Mouse (Mus musculus): ENCODE results near the gene Borcs7. TPM values are rescaled to one million over a fixed set of nuclear protein-coding genes. Genes with fewer than 3 reads are reported as not detected.

Borcs7 gene
- polyA plus RNA-seq, 1 experiment from 2014 or later = 15.3 TPM

DNA sequence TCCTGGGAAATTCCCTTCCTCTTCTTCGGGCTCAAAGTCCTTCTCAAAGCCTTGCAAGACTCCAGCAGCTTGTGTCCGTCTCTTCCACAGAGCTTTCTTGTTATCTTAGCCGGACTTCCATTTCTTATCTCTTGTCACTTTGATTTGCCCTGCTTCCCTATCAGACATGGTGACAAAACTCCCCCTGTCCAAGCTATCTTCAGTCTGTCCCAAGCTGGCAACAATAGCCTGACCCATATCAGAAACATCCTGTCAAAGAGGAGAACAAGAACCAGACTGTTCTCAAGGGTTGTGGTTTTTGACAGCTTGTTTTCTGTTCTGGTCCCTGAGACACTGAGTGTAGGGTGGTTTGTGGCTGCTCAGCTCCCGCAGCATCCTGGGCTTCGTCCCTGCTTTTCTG is 45.5 kb downstream of the Borcs7 start:
- no peak for ATAC-seq (ENCODE audit: insufficient read depth, low FRiP score)
- H3K4me3 ChIP-seq (replicated peaks; ENCODE audit: low read length) = no peak overlapping the region
- H3K27ac ChIP-seq (ENCODE audit: low read length) = no peak overlapping the region
- no peaks in the 10 kb centered on the region for H3K9me3 ChIP-seq (replicated peaks; ENCODE audit: control insufficient read depth, low read length)
- no peak overlapping the region for H3K9ac ChIP-seq (ENCODE audit: low read length)
- WGBS = 38% methylated on average over 5 of the region's 5 CpGs
- H3K27me3 ChIP-seq (ENCODE audit: control insufficient read depth, insufficient read depth, low read length) = no peaks in the 10 kb centered on the region
- no peak overlapping the region for H3K4me2 ChIP-seq (ENCODE audit: low read depth, low read length)
- no peaks in the 10 kb centered on the region for H3K4me1 ChIP-seq (ENCODE audit: control insufficient read depth, insufficient read depth, low read length)
- H3K36me3 ChIP-seq (ENCODE audit: control insufficient read depth, insufficient read depth, low read length) = no peaks in the 10 kb centered on the region

DNA sequence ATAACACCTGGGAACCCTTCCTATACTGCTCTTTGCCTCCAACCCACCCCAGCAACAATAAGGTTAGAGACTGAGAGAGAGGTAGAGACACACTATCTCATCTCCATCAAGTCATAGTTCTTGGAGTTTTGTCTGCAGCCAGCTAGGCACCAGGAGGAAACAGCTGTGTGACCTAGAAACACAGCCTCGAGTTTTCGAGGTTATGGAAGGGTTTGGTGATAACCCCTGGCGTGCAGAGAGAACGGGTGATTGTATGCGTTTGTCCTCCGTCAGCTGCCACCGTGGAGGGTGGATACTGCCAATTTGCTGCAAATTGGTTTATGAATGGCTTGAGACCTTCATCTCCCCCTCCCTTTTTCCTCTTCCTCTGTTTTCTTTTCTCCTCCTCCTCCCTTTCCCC is 47.4 kb downstream of the Borcs7 start:
- Histone ChIP-seq H3K36me3 (ENCODE audit: control insufficient read depth, insufficient read depth, low read length) (no peaks in the 10 kb centered on the region), H3K27ac (ENCODE audit: low read length) (no peak overlapping the region), H3K27me3 (ENCODE audit: control insufficient read depth, insufficient read depth, low read length) (no peaks in the 10 kb centered on the region), H3K9ac (ENCODE audit: low read length) (no peak overlapping the region), H3K4me1 (ENCODE audit: control insufficient read depth, insufficient read depth, low read length) (no peaks in the 10 kb centered on the region), H3K4me2 (ENCODE audit: low read depth, low read length) (no peak overlapping the region), H3K4me3 (replicated peaks; ENCODE audit: low read length) (no peak overlapping the region), H3K9me3 (replicated peaks; ENCODE audit: control insufficient read depth, low read length) (no peaks in the 10 kb centered on the region)
- 52% methylated on average over 7 of the region's 7 CpGs for WGBS
- no peak for ATAC-seq (ENCODE audit: insufficient read depth, low FRiP score)

DNA sequence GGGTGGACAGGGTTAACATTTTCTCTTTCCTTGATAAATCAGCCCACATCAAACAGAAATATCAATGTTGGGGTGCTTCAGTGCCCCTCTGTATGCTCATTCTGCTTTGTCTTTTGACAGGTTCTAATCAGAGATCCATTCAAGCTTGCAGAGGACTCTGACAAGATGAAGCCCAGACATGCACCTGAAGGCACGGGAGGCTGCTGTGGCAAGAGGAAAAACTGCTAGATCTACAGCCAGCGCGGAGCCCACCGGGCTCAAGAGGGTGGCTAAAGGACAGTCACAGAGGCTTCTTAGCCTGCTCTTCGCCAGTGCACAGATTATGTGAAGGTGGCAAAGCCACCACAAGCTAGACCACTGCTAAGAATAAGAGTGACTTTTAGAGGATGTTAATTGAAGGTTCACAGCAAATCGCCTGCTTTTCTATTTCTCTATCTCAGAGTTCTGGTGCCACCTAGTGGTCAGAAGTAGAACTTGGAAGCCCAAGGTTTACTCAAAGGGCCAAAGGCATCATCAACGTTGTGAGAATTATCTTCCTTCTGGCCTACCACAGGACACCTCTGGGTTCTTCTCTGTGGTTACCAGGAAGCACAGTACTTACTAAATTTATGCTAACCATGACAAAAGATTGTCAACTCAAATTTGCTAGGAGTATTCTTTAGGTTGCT is 50.8 kb downstream of the Borcs7 start:
- Histone ChIP-seq H3K27me3 (ENCODE audit: control insufficient read depth, insufficient read depth, low read length) (no peaks in the 10 kb centered on the region), H3K9me3 (replicated peaks; ENCODE audit: control insufficient read depth, low read length) (no peaks in the 10 kb centered on the region), H3K27ac (ENCODE audit: low read length) (no peak overlapping the region), H3K4me3 (replicated peaks; ENCODE audit: low read length) (no peak overlapping the region), H3K4me1 (ENCODE audit: control insufficient read depth, insufficient read depth, low read length) (no peaks in the 10 kb centered on the region), H3K4me2 (ENCODE audit: low read depth, low read length) (no peak overlapping the region), H3K36me3 (ENCODE audit: control insufficient read depth, insufficient read depth, low read length) (no peaks in the 10 kb centered on the region), H3K9ac (ENCODE audit: low read length) (no peak overlapping the region)
- 57% methylated on average over 7 of the region's 7 CpGs for WGBS
- ATAC-seq (ENCODE audit: insufficient read depth, low FRiP score) = no peak

DNA sequence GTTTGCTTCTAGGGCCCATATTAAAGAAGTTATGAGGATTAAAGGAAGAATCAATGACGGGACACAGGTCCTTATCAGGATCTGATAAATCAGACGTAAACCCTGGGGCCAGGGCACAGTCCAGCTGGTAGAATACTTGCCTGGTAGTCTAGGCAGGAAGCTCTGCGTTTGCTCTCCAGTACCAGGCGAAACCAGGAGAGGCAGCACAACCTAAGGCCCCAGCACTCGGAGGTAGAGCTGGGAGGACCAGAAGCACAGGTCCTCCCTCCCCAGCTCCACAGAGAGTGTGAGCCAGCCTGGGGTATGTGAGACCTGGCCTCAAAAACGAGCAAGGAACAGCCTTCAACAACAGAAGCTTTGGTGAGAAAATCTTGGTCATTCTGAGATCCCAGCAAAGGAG is 51.9 kb downstream of the Borcs7 start:
- 32% methylated on average over 6 of the region's 6 CpGs for WGBS
- ATAC-seq (ENCODE audit: insufficient read depth, low FRiP score) = no peak

DNA sequence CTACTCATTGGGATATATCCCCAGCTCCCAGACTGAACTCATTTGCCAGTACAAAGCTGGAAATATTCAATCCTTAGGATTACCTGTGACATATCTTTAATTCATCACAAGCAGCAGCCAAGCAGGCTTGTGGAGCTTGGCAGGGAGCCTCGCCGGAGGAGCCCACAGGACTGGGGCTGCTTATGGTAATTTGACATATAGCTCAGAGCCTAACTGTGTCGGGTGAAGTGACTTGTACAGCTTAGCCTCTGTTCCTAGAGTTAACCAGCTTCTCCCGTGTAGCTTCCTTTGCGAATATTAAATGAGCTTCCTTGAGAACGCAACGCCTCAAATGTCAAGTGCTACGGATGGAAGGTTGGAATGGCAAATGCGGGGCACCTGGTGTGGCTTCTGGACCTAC is 55.0 kb downstream of the Borcs7 start:
- Histone ChIP-seq H3K27me3 (ENCODE audit: control insufficient read depth, insufficient read depth, low read length) (no peaks in the 10 kb centered on the region), H3K4me3 (replicated peaks; ENCODE audit: low read length) (no peak overlapping the region), H3K9me3 (replicated peaks; ENCODE audit: control insufficient read depth, low read length) (no peaks in the 10 kb centered on the region), H3K36me3 (ENCODE audit: control insufficient read depth, insufficient read depth, low read length) (no peaks in the 10 kb centered on the region), H3K9ac (ENCODE audit: low read length) (no peak overlapping the region), H3K4me2 (ENCODE audit: low read depth, low read length) (no peak overlapping the region), H3K27ac (ENCODE audit: low read length) (no peak overlapping the region), H3K4me1 (ENCODE audit: control insufficient read depth, insufficient read depth, low read length) (no peaks in the 10 kb centered on the region)
- ATAC-seq (ENCODE audit: insufficient read depth, low FRiP score) = no peak
- 59% methylated on average over 9 of the region's 9 CpGs for WGBS

More for the DNA sequence above, 51.9 kb downstream of the Borcs7 start:
- H3K9me3 ChIP-seq (replicated peaks; ENCODE audit: control insufficient read depth, low read length) = no peaks in the 10 kb centered on the region
- H3K27me3 ChIP-seq (ENCODE audit: control insufficient read depth, insufficient read depth, low read length) = no peaks in the 10 kb centered on the region
- H3K9ac ChIP-seq (ENCODE audit: low read length) = no peak overlapping the region
- no peaks in the 10 kb centered on the region for H3K4me1 ChIP-seq (ENCODE audit: control insufficient read depth, insufficient read depth, low read length)
- no peak overlapping the region for H3K4me2 ChIP-seq (ENCODE audit: low read depth, low read length)
- no peak overlapping the region for H3K27ac ChIP-seq (ENCODE audit: low read length)
- no peak overlapping the region for H3K4me3 ChIP-seq (replicated peaks; ENCODE audit: low read length)
- no peaks in the 10 kb centered on the region for H3K36me3 ChIP-seq (ENCODE audit: control insufficient read depth, insufficient read depth, low read length)

DNA sequence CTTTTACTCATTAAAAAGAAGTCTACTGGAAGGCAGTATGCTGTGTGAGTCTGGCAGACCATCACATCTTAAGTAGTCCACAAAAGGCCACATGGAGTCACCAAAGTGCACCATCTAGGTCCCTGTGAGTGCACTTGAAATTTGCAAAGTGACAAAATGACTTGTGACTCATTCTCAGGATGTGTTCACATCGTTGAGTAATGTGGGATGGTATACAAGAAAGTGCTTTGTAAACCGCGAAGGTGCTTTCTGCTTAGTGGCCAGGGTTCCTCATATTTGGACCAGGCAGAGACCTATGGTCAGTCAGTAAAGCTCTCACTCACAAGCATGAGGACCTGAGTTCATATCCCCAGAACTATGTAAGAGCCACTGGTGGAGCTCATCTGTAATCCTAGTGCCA is 58.1 kb downstream of the Borcs7 start:
- WGBS = 82% methylated on average over 3 of the region's 3 CpGs
- no peak overlapping the region for H3K4me2 ChIP-seq (ENCODE audit: low read depth, low read length)
- no peak overlapping the region for H3K9ac ChIP-seq (ENCODE audit: low read length)
- no peaks in the 10 kb centered on the region for H3K9me3 ChIP-seq (replicated peaks; ENCODE audit: control insufficient read depth, low read length)
- no peak overlapping the region for H3K4me3 ChIP-seq (replicated peaks; ENCODE audit: low read length)
- H3K27me3 ChIP-seq (ENCODE audit: control insufficient read depth, insufficient read depth, low read length) = no peaks in the 10 kb centered on the region
- no peaks in the 10 kb centered on the region for H3K36me3 ChIP-seq (ENCODE audit: control insufficient read depth, insufficient read depth, low read length)
- no peak for ATAC-seq (ENCODE audit: insufficient read depth, low FRiP score)
- no peaks in the 10 kb centered on the region for H3K4me1 ChIP-seq (ENCODE audit: control insufficient read depth, insufficient read depth, low read length)
- H3K27ac ChIP-seq (ENCODE audit: low read length) = no peak overlapping the region

DNA sequence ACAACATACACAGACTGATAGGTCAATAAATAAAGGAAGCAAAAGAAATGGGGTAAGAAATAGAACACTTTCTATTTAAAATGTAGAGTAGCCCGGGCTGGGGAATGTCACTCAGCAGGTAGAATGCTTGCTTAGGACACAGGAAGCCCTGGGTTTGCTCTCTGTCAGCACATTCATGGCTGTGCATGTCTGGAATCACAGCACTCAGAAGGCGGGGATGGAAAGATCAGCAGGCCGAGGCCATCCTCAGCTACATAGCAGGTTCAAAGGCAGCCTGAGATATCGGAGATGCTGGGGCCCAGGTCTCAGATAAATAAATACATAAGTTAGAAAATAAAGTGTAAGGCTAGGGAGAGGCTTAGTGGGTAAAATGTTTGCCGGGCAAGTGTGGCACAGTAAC is 62.5 kb downstream of the Borcs7 start:
- no peak overlapping the region for H3K4me3 ChIP-seq (replicated peaks; ENCODE audit: low read length)
- H3K9ac ChIP-seq (ENCODE audit: low read length) = no peak overlapping the region
- H3K4me2 ChIP-seq (ENCODE audit: low read depth, low read length) = no peak overlapping the region
- H3K27me3 ChIP-seq (ENCODE audit: control insufficient read depth, insufficient read depth, low read length) = no peaks in the 10 kb centered on the region
- H3K9me3 ChIP-seq (replicated peaks; ENCODE audit: control insufficient read depth, low read length) = no peaks in the 10 kb centered on the region
- no peaks in the 10 kb centered on the region for H3K4me1 ChIP-seq (ENCODE audit: control insufficient read depth, insufficient read depth, low read length)
- no peaks in the 10 kb centered on the region for H3K36me3 ChIP-seq (ENCODE audit: control insufficient read depth, insufficient read depth, low read length)
- 84% methylated on average over 5 of the region's 5 CpGs for WGBS
- H3K27ac ChIP-seq (ENCODE audit: low read length) = no peak overlapping the region
- no peak for ATAC-seq (ENCODE audit: insufficient read depth, low FRiP score)

Other genes starting within 250 kb of the Borcs7 start
- 11.8 and 16.2 TPM in 2 replicates for gene Trim8, start 188.2 kb upstream of the Borcs7 start, polyA plus RNA-seq (2015; fragmentation: Nextera tagmentation; extraction: Ambion mirVana)
- gene Arl3, start 116.7 kb upstream of the Borcs7 start, polyA plus RNA-seq (2015; fragmentation: Nextera tagmentation; extraction: Ambion mirVana) = 98.1 and 105 TPM in 2 replicates
- 16.6 and 19.3 TPM in 2 replicates for gene Sfxn2, start 116.5 kb upstream of the Borcs7 start, polyA plus RNA-seq (2015; fragmentation: Nextera tagmentation; extraction: Ambion mirVana)
- gene Wbp1l, start 90.8 kb upstream of the Borcs7 start, polyA plus RNA-seq (2015; fragmentation: Nextera tagmentation; extraction: Ambion mirVana) = 37.1 and 38.0 TPM in 2 replicates
- 0.09 TPM in 1 of 2 replicates, not detected in the other for gene Cyp17a1, start 16.7 kb upstream of the Borcs7 start, polyA plus RNA-seq (2015; fragmentation: Nextera tagmentation; extraction: Ambion mirVana)
- 26.6 and 28.1 TPM in 2 replicates for gene As3mt, start 17.6 kb downstream of the Borcs7 start, polyA plus RNA-seq (2015; fragmentation: Nextera tagmentation; extraction: Ambion mirVana)
- 1.5 TPM in 2 replicates for gene Cnnm2, start 71.7 kb downstream of the Borcs7 start, polyA plus RNA-seq (2015; fragmentation: Nextera tagmentation; extraction: Ambion mirVana)